Mouse (Mus musculus) layer of hippocampus, adult 2 months (tissue): ENCODE data around the gene Spin2e. TPM values are rescaled to one million over a fixed set of nuclear protein-coding genes. Genes with fewer than 3 reads are reported as not detected.
"Not testable (repeated sequence)": the region's sequence is repeated elsewhere in the genome, so short reads cannot be mapped to it uniquely, and the experiment has no call there.

Experiments used
- DNase-seq, 2 experiments: peaks; one replicate each; pipeline ENCODE4 v3.0.0; 2022; ENCODE audit warnings: low spot score in 2 of 2
- H3K27ac ChIP-seq: fragments of 200-600 bp; 2 replicates; pipeline ENCODE4 v1.8.1; 2022
- H3K4me3 ChIP-seq: fragments of 200-600 bp; 2 replicates; pipeline ENCODE4 v1.8.1; 2022; ENCODE audit warnings: mild to moderate bottlenecking
- long read RNA-seq, 2 experiments: library from polyadenylated mRNA; stranded (forward); transcript quantifications; one replicate each; pipeline ENCODE4 v2.0.0; 2021; ENCODE audit warnings: borderline mapping rate in 2 of 2
- total RNA-seq, 2 experiments: library from RNA; stranded (reverse); gene quantifications; 2 replicates each; pipeline ENCODE4 v1.2.3; 2021

Spin2e gene
- not detected for total RNA-seq
- long read RNA-seq, experiment 1 = 0 reads
- long read RNA-seq, experiment 2 = 0 reads

DNA sequence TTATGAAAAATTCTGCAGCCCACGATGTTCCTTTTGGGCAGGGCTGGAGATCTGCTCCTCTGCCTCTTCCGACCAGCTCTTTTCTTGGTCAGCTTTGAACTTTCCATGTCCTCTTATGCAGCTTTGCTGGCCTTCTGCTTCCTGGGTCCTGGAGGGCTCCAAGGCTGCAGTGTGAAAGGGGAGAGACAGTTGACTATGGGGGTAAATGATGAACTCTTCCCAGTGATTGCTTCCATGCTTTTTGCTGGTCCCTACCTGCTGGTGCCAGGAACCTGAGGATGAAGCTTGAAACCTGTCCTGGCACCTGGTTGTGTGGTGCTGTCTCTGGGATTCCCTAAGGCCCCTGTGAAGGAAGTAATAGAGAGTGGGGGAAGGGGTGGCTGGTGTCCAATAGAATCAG, at the start of gene Spin2e:
Spin2e (minus strand) TSS at position 101 of the 400 bp plus-strand sequence.
- H3K4me3 ChIP-seq, DNase-seq, H3K27ac ChIP-seq: not testable (repeated sequence)

DNA sequence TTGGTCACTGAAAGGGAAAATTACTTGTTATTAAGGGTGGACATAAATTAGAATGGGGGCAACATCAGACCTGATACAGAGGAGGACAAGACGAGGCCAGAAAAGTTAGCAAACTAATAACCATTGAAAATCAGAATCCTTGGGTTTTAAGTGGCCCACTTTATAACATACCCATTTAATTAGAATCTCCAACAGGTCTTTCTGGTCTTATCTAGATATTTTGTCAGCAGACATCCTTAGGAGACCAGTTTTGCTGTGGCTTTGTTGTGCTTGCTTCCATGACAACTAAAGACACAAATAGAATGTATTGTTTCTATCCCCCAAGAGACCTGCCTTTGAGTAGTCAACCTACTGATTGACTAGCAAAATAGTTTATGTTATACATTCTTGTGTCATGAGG, 44.5 kb downstream of the Spin2e start, which contains the start of gene Gm21883:
Gm21883 (minus strand) TSS at position 101 of the 400 bp plus-strand sequence.
- not testable (repeated sequence) for H3K27ac ChIP-seq, DNase-seq, H3K4me3 ChIP-seq

Other genes with a start within 250 kb of the Spin2e start
- gene Btbd35f19, start 235.0 kb downstream of the Spin2e start, total RNA-seq = not detected
- not detected for gene Gm21883, start 44.6 kb downstream of the Spin2e start, total RNA-seq
- not detected for gene Btbd35f25, start 98.2 kb upstream of the Spin2e start, total RNA-seq